Mouse (Mus musculus) macrophage (primary cell): ENCODE results near the gene Aldh1l1. TPM values are rescaled to one million over a fixed set of nuclear protein-coding genes. Genes with fewer than 3 reads are reported as not detected.

ENCODE experiments used
- H3K27ac ChIP-seq: fragments of 350-480 bp; formaldehyde crosslinking; 2 replicates; pipeline ENCODE4 v1.9.0; 2021
- H3K36me3 ChIP-seq: fragments of 350-480 bp; formaldehyde crosslinking; 2 replicates; pipeline ENCODE4 v1.9.0; 2021; ENCODE audit errors: inconsistent target
- H3K4me3 ChIP-seq: fragments of 350-480 bp; formaldehyde crosslinking; 2 replicates; pipeline ENCODE4 v1.9.0; 2021; ENCODE audit errors: inconsistent target
- H3K79me2 ChIP-seq: fragments of 350-480 bp; formaldehyde crosslinking; 2 replicates; pipeline ENCODE4 v1.9.0; 2021; ENCODE audit errors: inconsistent target
- WGBS: methylation state at CpG from one replicate; pipeline ENCODE4 v1.1.7; 2026; ENCODE audit warnings: inconsistent platforms; ENCODE audit not compliant: missing documents; 5-methylcytosine and 5-hydroxymethylcytosine counted together
- polyA plus RNA-seq: library from polyadenylated mRNA; stranded (reverse); fragments of 250-400 nt; gene quantifications from 3 replicates; pipeline ENCODE4 v1.2.4, GENCODE M21; 2018; ENCODE audit warnings: inconsistent platforms

Aldh1l1 gene
- polyA plus RNA-seq, 1 experiment from 2014 or later, result 9.4 TPM

GRCm38 (mm10) chr6:90536824-90537223 is 50.6 kb downstream of the Aldh1l1 start:
- H3K27ac ChIP-seq, result no peak overlapping the region
- WGBS, result 80% methylated on average over 3 of the region's 3 CpGs
- H3K36me3 ChIP-seq, result no peaks in the 10 kb centered on the region
- no peaks in the 10 kb centered on the region for H3K79me2 ChIP-seq
- no peak overlapping the region for H3K4me3 ChIP-seq

GRCm38 (mm10) chr6:90537941-90538340 is 51.7 kb downstream of the Aldh1l1 start:
- no peak overlapping the region for H3K27ac ChIP-seq
- 5% methylated on average over 7 of the region's 7 CpGs for WGBS
- no peaks in the 10 kb centered on the region for H3K36me3 ChIP-seq
- no peak overlapping the region for H3K4me3 ChIP-seq
- no peaks in the 10 kb centered on the region for H3K79me2 ChIP-seq

- no peak overlapping the region for H3K27ac ChIP-seq
- no peaks in the 10 kb centered on the region for H3K79me2 ChIP-seq
- H3K36me3 ChIP-seq, result no peaks in the 10 kb centered on the region
- H3K4me3 ChIP-seq, result no peak overlapping the region
- WGBS, result 98% methylated on average over 4 of the region's 4 CpGs
Observed at GRCm38 (mm10) chr6:90539271-90539670, 53.0 kb downstream of the Aldh1l1 start.

GRCm38 (mm10) chr6:90540520-90540919 is 54.3 kb downstream of the Aldh1l1 start:
- Histone ChIP-seq H3K79me2 (no peaks in the 10 kb centered on the region), H3K27ac (no peak overlapping the region)
- WGBS, result 100% methylated on average over 1 of the region's 1 CpGs

GRCm38 (mm10) chr6:90541367-90541772 is 55.1 kb downstream of the Aldh1l1 start:
- Histone ChIP-seq H3K36me3 (no peaks in the 10 kb centered on the region), H3K4me3 (no peak overlapping the region), H3K79me2 (no peaks in the 10 kb centered on the region), H3K27ac (no peak overlapping the region)
- WGBS, result 89% methylated on average over 5 of the region's 5 CpGs

More at GRCm38 (mm10) chr6:90540520-90540919, 54.3 kb downstream of the Aldh1l1 start:
- Histone ChIP-seq H3K36me3 (no peaks in the 10 kb centered on the region), H3K4me3 (no peak overlapping the region)

GRCm38 (mm10) chr6:90544433-90544832 is 58.2 kb downstream of the Aldh1l1 start:
- Histone ChIP-seq H3K79me2 (no peaks in the 10 kb centered on the region), H3K4me3 (no peak overlapping the region), H3K27ac (no peak overlapping the region), H3K36me3 (no peaks in the 10 kb centered on the region)
- 87% methylated on average over 2 of the region's 2 CpGs for WGBS

GRCm38 (mm10) chr6:90546274-90546673 is 60.0 kb downstream of the Aldh1l1 start:
- H3K36me3 ChIP-seq, result no peaks in the 10 kb centered on the region
- no peak overlapping the region for H3K4me3 ChIP-seq
- 83% methylated on average over 3 of the region's 3 CpGs for WGBS
- H3K79me2 ChIP-seq, result no peaks in the 10 kb centered on the region
- H3K27ac ChIP-seq, result no peak overlapping the region

- H3K79me2 ChIP-seq, result no peaks in the 10 kb centered on the region
- 96% methylated on average over 3 of the region's 3 CpGs for WGBS
- H3K27ac ChIP-seq, result no peak overlapping the region
- no peaks in the 10 kb centered on the region for H3K36me3 ChIP-seq
- H3K4me3 ChIP-seq, result no peak overlapping the region
Observed at GRCm38 (mm10) chr6:90547041-90547440, 60.8 kb downstream of the Aldh1l1 start.

GRCm38 (mm10) chr6:90550161-90550912 is 64.1 kb downstream of the Aldh1l1 start:
- 15% methylated on average over 25 of the region's 25 CpGs for WGBS
- peak overlapping the region; percentile 63 for H3K27ac ChIP-seq
- no peaks in the 10 kb centered on the region for H3K36me3 ChIP-seq
- peak overlapping the region; percentile 54 for H3K4me3 ChIP-seq
- H3K79me2 ChIP-seq, result no peaks in the 10 kb centered on the region

GRCm38 (mm10) chr6:90551251-90551650 is 65.0 kb downstream of the Aldh1l1 start:
- H3K4me3 ChIP-seq, result peak overlapping the region; percentile 54
- peak overlapping the region; percentile 63 for H3K27ac ChIP-seq
- H3K36me3 ChIP-seq, result no peaks in the 10 kb centered on the region
- no peaks in the 10 kb centered on the region for H3K79me2 ChIP-seq

- no peaks in the 10 kb centered on the region for H3K79me2 ChIP-seq
- H3K27ac ChIP-seq, result no peak overlapping the region
- H3K36me3 ChIP-seq, result no peaks in the 10 kb centered on the region
- H3K4me3 ChIP-seq, result no peak overlapping the region
Observed at GRCm38 (mm10) chr6:90553197-90553596, 67.0 kb downstream of the Aldh1l1 start.

- 93% methylated on average over 5 of the region's 5 CpGs for WGBS
- Histone ChIP-seq H3K27ac (no peak overlapping the region), H3K36me3 (no peaks in the 10 kb centered on the region), H3K4me3 (no peak overlapping the region), H3K79me2 (no peaks in the 10 kb centered on the region)
Observed at GRCm38 (mm10) chr6:90553682-90554081, 67.5 kb downstream of the Aldh1l1 start.

- H3K4me3 ChIP-seq, result no peak overlapping the region
- H3K27ac ChIP-seq, result no peak overlapping the region
- WGBS, result 66% methylated on average over 2 of the region's 2 CpGs
- H3K36me3 ChIP-seq, result no peaks in the 10 kb centered on the region
- no peaks in the 10 kb centered on the region for H3K79me2 ChIP-seq
Observed at GRCm38 (mm10) chr6:90556534-90557058, 70.4 kb downstream of the Aldh1l1 start.

- no peaks in the 10 kb centered on the region for H3K79me2 ChIP-seq
- H3K27ac ChIP-seq, result no peak overlapping the region
- no peaks in the 10 kb centered on the region for H3K36me3 ChIP-seq
- 93% methylated on average over 7 of the region's 7 CpGs for WGBS
- no peak overlapping the region for H3K4me3 ChIP-seq
Observed at GRCm38 (mm10) chr6:90557077-90557476, 70.8 kb downstream of the Aldh1l1 start.

GRCm38 (mm10) chr6:90557829-90558693 is 71.8 kb downstream of the Aldh1l1 start:
- no peaks in the 10 kb centered on the region for H3K36me3 ChIP-seq
- 93% methylated on average over 6 of the region's 6 CpGs for WGBS
- H3K27ac ChIP-seq, result no peak overlapping the region
- H3K79me2 ChIP-seq, result no peaks in the 10 kb centered on the region
- H3K4me3 ChIP-seq, result no peak overlapping the region
